Comparison of ENCODE assay signal across 22 mouse cellular contexts in genomic region chr10:90116867-90117266, GRCm38 (mm10).
DNase-seq lines count a peak whose midpoint lies in the region; ATAC-seq and TF ChIP-seq lines count a peak whose summit lies in the region.
"Had no signal": no experiment of that assay in that cellular context is flagged by ENCODE, and none has a peak within 500 bp of the region (broad histone marks: within the 10 kb centered on the region; RNA-seq: fewer than 3 reads in every experiment).

No protein-coding gene starts in this region.

- no peaks in the 10 kb centered on the region for H3K27me3 ChIP-seq in forebrain, postnatal 0 days (ENCODE audit: insufficient read depth, low read length)
- H3K27me3 ChIP-seq in liver, embryonic 12.5 days (replicated peaks): no peaks in the 10 kb centered on the region
- H3K27me3 ChIP-seq: heart, embryonic 12.5 days; heart, embryonic 15.5 days; hindbrain, embryonic 13.5 days; intestine, embryonic 15.5 days; Patski had no signal

- no peaks in the 10 kb centered on the region for H3K4me1 ChIP-seq in forebrain, postnatal 0 days (ENCODE audit: insufficient read depth)
- no peaks in the 10 kb centered on the region for H3K4me1 ChIP-seq in liver, embryonic 12.5 days
- H3K4me1 ChIP-seq: heart, embryonic 12.5 days; heart, embryonic 15.5 days; hindbrain, embryonic 10.5 days; hindbrain, embryonic 13.5 days; intestine, embryonic 15.5 days had no signal

- H3K4me3 ChIP-seq in forebrain, postnatal 0 days (ENCODE audit: low read depth, low read length): no peak overlapping the region
- no peak overlapping the region for H3K4me3 ChIP-seq in liver, embryonic 12.5 days
- H3K4me3 ChIP-seq: heart, embryonic 12.5 days; heart, embryonic 15.5 days; hindbrain, embryonic 10.5 days; hindbrain, embryonic 13.5 days; intestine, embryonic 15.5 days had no signal

- WGBS in forebrain, postnatal 0 days: 93% methylated on average over 3 of the region's 3 CpGs
- whole genome bisulfite sequencing in liver, embryonic 12.5 days (ENCODE audit: insufficient replicate concordance): 53% methylated on average over 3 of the region's 3 CpGs

- DNase-seq in heart, adult 8-10 months (ENCODE audit: low spot score): peak; percentile 3
- no peak for DNase-seq in heart, postnatal 36 days
- DNase-seq in 3T3-L1 (ENCODE audit: low read depth, low spot score): peak; percentile 75
- DNase-seq in NIH3T3 (ENCODE audit: low read depth): peak; percentile 13
- DNase-seq in forebrain, postnatal 0 days: no peak
- DNase-seq: adrenal gland, postnatal 10 days; adrenal gland, postnatal 36 days; cerebellum, adult 18-20 months; cerebellum, adult 9-10 months; cerebellum, postnatal 14 days; gastrocnemius, postnatal 36 days; kidney, adult 11 months; kidney, adult 8-10 months had no signal

- no peaks in the 10 kb centered on the region for H3K9me3 ChIP-seq in forebrain, postnatal 0 days (ENCODE audit: low read length)
- no peaks in the 10 kb centered on the region for H3K9me3 ChIP-seq in liver, embryonic 12.5 days (replicated peaks)
- H3K9me3 ChIP-seq: heart, embryonic 12.5 days; heart, embryonic 15.5 days; hindbrain, embryonic 10.5 days; hindbrain, embryonic 13.5 days; intestine, embryonic 15.5 days had no signal

- intact Hi-C loops in heart, postnatal 36 days (cut with DNase I): no loop called here

- no peak overlapping the region for H3K27ac ChIP-seq in forebrain, postnatal 0 days (ENCODE audit: low read depth, low read length)
- no peak overlapping the region for H3K27ac ChIP-seq in liver, embryonic 12.5 days
- H3K27ac ChIP-seq: heart, embryonic 15.5 days; hindbrain, embryonic 10.5 days; hindbrain, embryonic 13.5 days; intestine, embryonic 15.5 days had no signal

- no peak for TF ChIP-seq CTCF in forebrain, postnatal 0 days (IDR thresholded peaks at IDR 0.05; ENCODE audit: low read depth)

- no peak overlapping the region for H3K4me2 ChIP-seq in forebrain, postnatal 0 days (ENCODE audit: low read depth)
- H3K4me2 ChIP-seq in liver, embryonic 12.5 days: no peak overlapping the region
- H3K4me2 ChIP-seq: heart, embryonic 12.5 days; heart, embryonic 15.5 days; hindbrain, embryonic 13.5 days; intestine, embryonic 15.5 days had no signal

- H3K36me3 ChIP-seq in forebrain, postnatal 0 days (ENCODE audit: insufficient read depth): no peaks in the 10 kb centered on the region
- no peaks in the 10 kb centered on the region for H3K36me3 ChIP-seq in liver, embryonic 12.5 days
- H3K36me3 ChIP-seq: heart, embryonic 12.5 days; heart, embryonic 15.5 days; hindbrain, embryonic 10.5 days; hindbrain, embryonic 13.5 days; intestine, embryonic 15.5 days had no signal

- no peak overlapping the region for H3K9ac ChIP-seq in forebrain, postnatal 0 days
- H3K9ac ChIP-seq in liver, embryonic 12.5 days: no peak overlapping the region
- H3K9ac ChIP-seq: heart, embryonic 12.5 days; heart, embryonic 15.5 days; hindbrain, embryonic 13.5 days; intestine, embryonic 15.5 days had no signal

- no peak for ATAC-seq in forebrain, postnatal 0 days
- no peak for ATAC-seq in liver, embryonic 12.5 days
- ATAC-seq: forebrain, embryonic 14.5 days; hindbrain, embryonic 16.5 days; intestine, embryonic 15.5 days; Patski had no signal

Comparison
In these comparisons a context has a peak if more than half of its experiments do, and no peak if none do; other contexts are left out.
1. DNase-seq: peak in heart, adult 8-10 months (single experiment), 3T3-L1 (single experiment) and NIH3T3 (single experiment); none in heart, postnatal 36 days (0 of 2) and forebrain, postnatal 0 days (single experiment).